Mouse (Mus musculus): ENCODE results near the gene Tmem239. TPM values are rescaled to one million over a fixed set of nuclear protein-coding genes. Genes with fewer than 3 reads are reported as not detected.
A peak's percentile ranks its signal among the peaks of the same experiment; 100 is the strongest.

The Tmem239 gene
- polyA plus RNA-seq, 1 experiment from 2014 or later = 0.38 TPM

DNA sequence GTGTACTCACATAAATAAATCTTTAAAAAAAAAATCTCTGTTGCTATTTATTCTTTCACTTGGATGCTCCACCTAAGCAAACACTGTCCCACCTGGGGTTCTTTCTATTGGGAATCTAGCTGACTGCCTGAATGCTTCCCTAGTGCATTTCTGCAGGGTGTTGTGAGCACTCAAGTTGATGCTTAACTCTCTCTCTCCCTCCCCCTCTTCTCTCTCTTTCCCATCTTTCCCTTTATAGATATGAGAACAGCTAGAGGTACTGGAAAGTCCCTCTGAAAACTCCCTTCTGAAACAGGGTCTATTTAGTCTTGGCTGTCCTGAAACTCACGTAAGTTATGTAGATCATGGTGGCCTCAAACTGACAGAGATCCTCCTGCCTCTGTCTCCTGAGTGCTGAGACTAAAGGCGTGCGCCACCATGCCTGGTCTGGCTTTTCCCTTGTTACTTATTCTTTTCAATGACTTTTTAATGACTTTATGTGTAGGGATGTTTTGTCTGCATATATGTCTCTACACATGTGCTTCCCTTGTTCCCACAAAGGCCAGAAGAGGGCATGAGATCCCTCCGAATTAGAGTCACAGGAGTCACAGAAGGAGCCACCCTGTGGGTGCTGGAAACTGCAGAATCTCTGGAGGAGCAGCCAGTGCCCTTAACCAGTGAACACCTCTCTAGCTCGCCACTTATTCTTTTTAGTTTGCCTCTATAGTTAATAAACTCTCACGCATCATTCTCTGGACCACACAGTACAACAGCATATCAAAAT lies 8.0 kb downstream of the Tmem239 start:
- Histone ChIP-seq H3K9me3 (no peaks in the 10 kb centered on the region), H3K4me1 (replicated peaks) (peaks cover 6% of the 10 kb centered on the region), H3K27me3 (no peaks in the 10 kb centered on the region), H3K4me2 (no peak overlapping the region), H3K36me3 (peaks cover 8% of the 10 kb centered on the region), H3K27ac (no peak overlapping the region), H3K9ac (no peak overlapping the region), H3K4me3 (no peak overlapping the region)
- ATAC-seq (ENCODE audit: low FRiP score) = no peak
- WGBS = 77% methylated on average over 6 of the region's 6 CpGs

DNA sequence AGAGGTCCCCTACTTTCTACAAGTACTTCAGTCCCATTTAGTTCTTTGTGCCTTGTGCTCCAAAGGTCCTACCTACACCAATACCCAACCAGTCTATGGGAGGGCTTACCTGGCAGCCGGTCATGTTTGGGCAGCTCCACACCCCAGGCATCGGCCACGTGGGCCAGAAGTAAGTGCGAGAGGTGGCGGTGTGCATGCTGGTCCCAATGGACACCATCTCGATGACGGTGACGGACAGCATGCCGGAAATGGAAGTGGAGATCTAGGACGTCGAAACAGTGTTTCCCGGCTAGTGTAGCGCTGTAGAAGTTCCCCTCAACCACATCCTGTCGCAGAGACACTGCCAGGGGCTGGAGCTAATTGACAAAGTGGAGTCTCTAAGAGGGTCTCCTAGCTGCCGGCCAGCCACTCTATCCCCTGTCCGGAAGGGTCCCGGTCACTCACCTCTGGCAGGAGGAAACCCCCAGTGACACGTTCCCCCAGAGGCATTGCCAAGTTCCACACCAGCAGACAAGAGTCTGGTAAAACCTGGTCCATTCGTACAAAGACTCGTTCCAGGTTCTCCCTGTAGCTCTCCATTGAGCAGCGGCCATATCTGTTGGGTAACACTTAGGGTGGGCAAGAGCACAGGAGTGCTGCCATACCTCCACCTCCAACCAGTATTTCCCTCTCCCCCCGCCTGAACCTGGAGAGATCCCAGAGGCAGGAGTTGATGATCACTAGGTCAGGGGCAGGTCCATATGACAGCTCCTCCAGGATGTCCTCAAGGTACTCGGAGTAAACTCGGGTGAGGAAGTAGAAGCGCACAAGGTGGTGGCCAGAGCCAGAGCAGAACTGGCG lies 15.7 kb downstream of the Tmem239 start:
- Histone ChIP-seq H3K4me1 (replicated peaks) (peaks cover 55% of the 10 kb centered on the region), H3K4me2 (no peak overlapping the region), H3K27ac (no peak overlapping the region), H3K4me3 (no peak overlapping the region), H3K27me3 (no peaks in the 10 kb centered on the region), H3K9me3 (no peaks in the 10 kb centered on the region), H3K36me3 (peaks cover 12% of the 10 kb centered on the region), H3K9ac (no peak overlapping the region)
- WGBS = 96% methylated on average over 26 of the region's 26 CpGs
- no peak for ATAC-seq (ENCODE audit: low FRiP score)

- Histone ChIP-seq H3K27ac (peak overlapping the region; percentile 96), H3K9ac (peak overlapping the region; percentile 91), H3K4me1 (replicated peaks) (peaks cover 58% of the 10 kb centered on the region), H3K4me2 (peak overlapping the region; percentile 83), H3K36me3 (peaks cover 12% of the 10 kb centered on the region), H3K9me3 (no peaks in the 10 kb centered on the region), H3K4me3 (peak overlapping the region; percentile 82), H3K27me3 (no peaks in the 10 kb centered on the region)
- whole genome bisulfite sequencing = 15% methylated on average over 49 of the region's 49 CpGs
- peak; percentile 80 for ATAC-seq (ENCODE audit: low FRiP score)
Measured at GRCm38 (mm10) chr2:130423397-130424125, 17.3 kb downstream of the Tmem239 start.

DNA sequence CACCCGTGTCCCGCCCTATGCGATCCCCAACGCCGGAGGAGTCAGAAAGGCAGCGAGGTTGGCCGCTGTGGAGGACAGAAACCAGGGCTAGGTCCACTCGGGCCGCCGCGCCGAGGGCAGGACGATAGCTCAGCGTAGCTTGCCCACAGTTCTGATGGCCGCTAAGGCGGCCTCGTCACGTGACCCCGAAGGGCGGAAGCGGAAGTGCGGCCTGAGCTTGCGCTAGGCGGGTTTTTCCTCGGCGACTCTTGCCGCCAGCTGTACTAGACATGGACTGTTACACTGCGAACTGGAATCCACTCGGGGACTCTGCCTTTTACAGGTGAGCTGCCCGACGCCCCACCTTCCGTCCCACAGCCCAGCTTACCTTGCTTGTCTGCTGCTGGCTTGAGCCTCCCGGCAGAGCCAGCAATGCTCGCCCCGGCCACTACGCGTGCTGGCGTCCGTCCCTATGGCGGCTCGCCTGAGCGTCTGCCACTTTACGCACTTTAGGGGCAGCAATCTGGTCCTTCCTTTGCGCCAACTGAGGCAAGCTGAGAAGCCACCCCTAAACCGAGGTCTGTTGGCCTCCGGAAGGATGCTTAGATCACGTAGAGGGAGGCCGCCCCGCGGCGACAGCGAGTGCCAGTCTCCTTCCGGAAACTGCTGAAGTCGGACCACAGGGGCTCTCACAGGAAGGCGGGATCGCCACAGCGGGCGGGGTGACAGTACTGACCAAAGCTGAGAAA lies 18.0 kb downstream of the Tmem239 start, which contains the start of the genes Vps16 and Pced1a:
Gene Vps16 (plus strand): TSS at position 214 of the 728 bp plus-strand sequence.
Gene Pced1a (minus strand): TSS at position 576 of the 728 bp plus-strand sequence.
- Histone ChIP-seq H3K9ac (peak within 1 kb of the TSS; percentile 91), H3K27ac (peak within 1 kb of the TSS; percentile 96), H3K4me1 (replicated peaks) (peaks cover 58% of the 10 kb centered on the region), H3K27me3 (no peaks in the 10 kb centered on the region), H3K36me3 (peaks cover 5% of the 10 kb centered on the region), H3K4me3 (peak within 1 kb of the TSS; percentile 82), H3K4me2 (peak within 1 kb of the TSS; percentile 83), H3K9me3 (no peaks in the 10 kb centered on the region)
- ATAC-seq (ENCODE audit: low FRiP score) = peak; percentile 96
- WGBS = under 1% methylated on average over 58 of the region's 58 CpGs

DNA sequence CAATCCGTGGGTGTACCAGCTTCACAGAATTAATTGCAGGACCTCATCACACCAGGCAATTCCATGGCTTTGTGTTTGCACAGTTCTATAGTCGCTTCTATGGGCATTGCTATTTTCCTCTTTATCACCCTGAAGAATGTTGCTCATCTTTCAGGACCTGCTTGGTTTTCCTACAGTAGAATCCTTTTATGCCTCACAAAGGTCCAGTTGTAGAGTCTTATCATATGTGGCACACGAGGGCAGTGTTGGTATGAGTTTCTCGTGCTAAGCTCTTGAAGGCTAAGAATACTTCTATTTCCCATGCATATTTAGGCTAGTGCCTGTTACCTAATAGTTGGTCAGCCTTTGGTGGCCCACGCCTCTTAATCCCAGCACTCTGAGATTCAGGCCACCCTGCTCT lies 18.8 kb downstream of the Tmem239 start:
- H3K36me3 ChIP-seq = no peaks in the 10 kb centered on the region
- peaks cover 50% of the 10 kb centered on the region for H3K4me1 ChIP-seq (replicated peaks)
- H3K9ac ChIP-seq = peak overlapping the region; percentile 91
- peak overlapping the region; percentile 83 for H3K4me2 ChIP-seq
- no peak for ATAC-seq (ENCODE audit: low FRiP score)
- 54% methylated on average over 5 of the region's 5 CpGs for whole genome bisulfite sequencing
- peak overlapping the region; percentile 82 for H3K4me3 ChIP-seq
- H3K27ac ChIP-seq = peak overlapping the region; percentile 96
- H3K9me3 ChIP-seq = no peaks in the 10 kb centered on the region
- H3K27me3 ChIP-seq = no peaks in the 10 kb centered on the region

DNA sequence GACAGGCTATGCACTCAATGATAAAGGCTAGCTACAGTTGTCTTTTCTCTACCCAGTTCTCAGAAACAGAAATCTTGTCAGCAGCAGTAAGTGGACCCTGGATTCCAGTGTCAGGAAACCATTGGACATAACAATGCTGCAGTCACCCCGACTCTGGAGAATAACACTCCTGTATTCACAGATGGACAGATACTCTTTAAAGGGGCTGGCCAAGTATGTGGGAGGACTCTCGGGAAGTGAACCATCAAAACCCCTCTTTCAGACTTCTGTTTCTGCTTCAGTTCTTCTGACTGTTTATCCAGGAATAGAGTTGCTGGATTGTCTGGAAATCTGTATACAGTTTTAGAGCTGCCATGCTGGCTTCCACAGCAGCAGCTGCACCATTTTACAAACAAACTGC lies 23.6 kb downstream of the Tmem239 start:
- peaks cover 7% of the 10 kb centered on the region for H3K36me3 ChIP-seq
- H3K9ac ChIP-seq = peak overlapping the region; percentile 3; the same call in 1 of the 2 replicates
- no peak overlapping the region for H3K4me2 ChIP-seq
- no peaks in the 10 kb centered on the region for H3K27me3 ChIP-seq
- no peaks in the 10 kb centered on the region for H3K9me3 ChIP-seq
- no peak overlapping the region for H3K4me3 ChIP-seq
- peaks cover 15% of the 10 kb centered on the region for H3K4me1 ChIP-seq (replicated peaks)
- ATAC-seq (ENCODE audit: low FRiP score) = no peak
- 62% methylated on average over 2 of the region's 2 CpGs for WGBS
- no peak overlapping the region for H3K27ac ChIP-seq

GRCm38 (mm10) chr2:130430484-130430883 lies 24.2 kb downstream of the Tmem239 start:
- 85% methylated on average over 3 of the region's 3 CpGs for WGBS
- H3K27ac ChIP-seq = no peak overlapping the region
- H3K4me1 ChIP-seq (replicated peaks) = peaks cover 8% of the 10 kb centered on the region
- H3K27me3 ChIP-seq = no peaks in the 10 kb centered on the region
- no peak overlapping the region for H3K9ac ChIP-seq
- H3K4me3 ChIP-seq = no peak overlapping the region
- no peak for ATAC-seq (ENCODE audit: low FRiP score)
- H3K4me2 ChIP-seq = no peak overlapping the region
- peaks cover 7% of the 10 kb centered on the region for H3K36me3 ChIP-seq
- no peaks in the 10 kb centered on the region for H3K9me3 ChIP-seq

- H3K9ac ChIP-seq = no peak overlapping the region
- H3K27me3 ChIP-seq = no peaks in the 10 kb centered on the region
- H3K4me3 ChIP-seq = no peak overlapping the region
- H3K27ac ChIP-seq = no peak overlapping the region
- H3K9me3 ChIP-seq = no peaks in the 10 kb centered on the region
- H3K4me2 ChIP-seq = no peak overlapping the region
- H3K36me3 ChIP-seq = peaks cover 7% of the 10 kb centered on the region
- ATAC-seq (ENCODE audit: low FRiP score) = no peak
- 92% methylated on average over 3 of the region's 3 CpGs for WGBS
- H3K4me1 ChIP-seq (replicated peaks) = 0 out of 2 replicates have a peak, but pooled peaks cover 3% of the 10 kb centered on the region
Measured at GRCm38 (mm10) chr2:130432157-130432556, 25.9 kb downstream of the Tmem239 start.

DNA sequence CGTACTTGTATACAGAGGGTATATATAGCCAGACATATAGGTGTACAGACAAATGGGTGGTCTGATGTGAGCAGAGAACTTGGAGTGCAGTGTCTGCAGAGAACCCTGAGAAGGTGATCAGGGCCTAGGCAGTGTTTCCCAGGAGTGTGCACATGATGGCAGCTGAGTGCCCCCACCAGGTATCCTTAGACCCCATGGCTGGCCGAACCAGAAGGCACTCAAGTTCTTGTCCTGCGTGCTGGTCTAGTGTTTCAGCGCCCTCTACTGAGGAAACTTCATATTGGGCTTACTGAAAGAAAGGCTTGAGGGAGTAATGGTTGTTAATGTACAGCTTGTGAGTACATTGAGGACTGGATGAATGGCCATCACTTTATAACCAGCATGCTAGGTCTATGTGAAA lies 26.9 kb downstream of the Tmem239 start:
- Histone ChIP-seq H3K27me3 (no peaks in the 10 kb centered on the region), H3K9ac (no peak overlapping the region), H3K36me3 (peaks cover 16% of the 10 kb centered on the region), H3K4me3 (no peak overlapping the region), H3K4me2 (no peak overlapping the region), H3K27ac (no peak overlapping the region), H3K4me1 (replicated peaks) (no peaks in the 10 kb centered on the region), H3K9me3 (no peaks in the 10 kb centered on the region)
- WGBS = 24% methylated on average over 4 of the region's 4 CpGs
- ATAC-seq (ENCODE audit: low FRiP score) = 0 out of 2 replicates have a peak, but pooled peaks have one; percentile 54

- ATAC-seq (ENCODE audit: low FRiP score) = no peak
- no peaks in the 10 kb centered on the region for H3K4me1 ChIP-seq (replicated peaks)
- no peak overlapping the region for H3K4me2 ChIP-seq
- H3K36me3 ChIP-seq = peaks cover 50% of the 10 kb centered on the region
- 94% methylated on average over 1 of the region's 1 CpGs for WGBS
- H3K4me3 ChIP-seq = no peak overlapping the region
- no peak overlapping the region for H3K9ac ChIP-seq
- no peaks in the 10 kb centered on the region for H3K9me3 ChIP-seq
- no peaks in the 10 kb centered on the region for H3K27me3 ChIP-seq
- no peak overlapping the region for H3K27ac ChIP-seq
Measured at GRCm38 (mm10) chr2:130436769-130437168, 30.5 kb downstream of the Tmem239 start.

GRCm38 (mm10) chr2:130438861-130439260 lies 32.6 kb downstream of the Tmem239 start:
- H3K4me3 ChIP-seq = no peak overlapping the region
- no peaks in the 10 kb centered on the region for H3K27me3 ChIP-seq
- no peaks in the 10 kb centered on the region for H3K9me3 ChIP-seq
- H3K4me1 ChIP-seq (replicated peaks) = no peaks in the 10 kb centered on the region
- WGBS = 95% methylated on average over 3 of the region's 3 CpGs
- H3K9ac ChIP-seq = no peak overlapping the region
- H3K4me2 ChIP-seq = no peak overlapping the region
- H3K27ac ChIP-seq = no peak overlapping the region
- no peak for ATAC-seq (ENCODE audit: low FRiP score)
- peaks cover 66% of the 10 kb centered on the region for H3K36me3 ChIP-seq
